Mouse (Mus musculus): Measurements from ENCODE around the gene Cldn34b1.
"Not testable (repeated sequence)": the region's sequence is repeated elsewhere in the genome, so short reads cannot be mapped to it uniquely, and the experiment has no call there.

The Cldn34b1 gene

DNA sequence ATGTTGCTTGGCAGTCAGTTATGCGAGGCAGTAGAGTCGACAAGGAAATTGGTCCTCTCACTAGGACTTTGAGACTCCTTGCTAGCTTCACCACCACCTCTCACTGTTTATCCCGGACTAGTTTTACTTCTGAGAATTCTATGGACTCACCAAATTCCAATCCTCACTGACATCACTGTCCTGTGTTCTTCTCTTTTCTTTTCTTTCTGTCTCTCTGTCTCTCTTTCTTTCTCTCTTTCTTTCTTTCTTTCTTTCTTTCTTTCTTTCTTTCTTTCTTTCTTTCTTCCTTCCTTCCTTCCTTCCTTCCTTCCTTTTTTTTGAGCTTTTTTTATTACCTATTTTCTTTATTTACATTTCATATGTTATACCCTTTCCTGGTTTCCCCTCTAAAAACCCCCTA is at the start of gene Cldn34b1:
Gene Cldn34b1, minus strand, starts transcription at position 101 of the 400 bp plus-strand sequence.
- not testable (repeated sequence) for ATAC-seq (ENCODE audit: insufficient number of reproducible peaks, low FRiP score, low TSS enrichment)

DNA sequence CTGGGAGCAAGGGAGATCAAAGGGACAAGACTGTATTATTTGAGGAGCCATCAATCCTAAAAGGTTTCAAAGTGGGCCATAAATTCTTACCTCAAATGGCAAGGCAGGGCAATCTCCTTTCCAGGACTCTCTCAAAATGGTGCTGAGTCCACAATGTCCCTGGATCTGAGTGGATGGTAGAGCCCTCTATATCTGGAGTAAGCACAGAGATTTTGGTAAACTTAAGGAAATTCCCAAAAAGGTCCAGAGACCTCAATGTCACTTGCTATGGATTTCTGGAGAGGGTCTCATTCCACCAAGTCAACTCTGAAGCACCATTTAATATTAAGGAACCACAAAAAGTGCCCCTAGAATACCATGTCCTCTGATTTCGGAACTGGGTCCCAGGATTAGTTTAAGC is 45.8 kb upstream of the Cldn34b1 start, which contains the start of gene Magea6:
Gene Magea6, minus strand, starts transcription at position 101 of the 400 bp plus-strand sequence.
- not testable (repeated sequence) for ATAC-seq (ENCODE audit: insufficient number of reproducible peaks, low FRiP score, low TSS enrichment)

Measured in cerebellum, adult (tissue).